Mouse (Mus musculus) limb, embryonic 10.5 days (tissue): ENCODE data around the gene Shld2. TPM values are rescaled to one million over a fixed set of nuclear protein-coding genes. Genes with fewer than 3 reads are reported as not detected.

Source experiments
- DNase-seq: peaks from one replicate; pipeline ENCODE4 v3.0.0-alpha.2; 2017; ENCODE audit warnings: low spot score
- H3K27ac ChIP-seq: fragments of 300-500 bp; sonication (generic); 2 replicates; pipeline ENCODE4 v1.5.1; 2016; ENCODE audit warnings: mild to moderate bottlenecking
- H3K27me3 ChIP-seq: fragments of 300-500 bp; sonication (generic); 2 replicates; pipeline ENCODE4 v1.6.1; 2016; ENCODE audit warnings: low read depth, mild to moderate bottlenecking; ENCODE audit not compliant: poor library complexity, severe bottlenecking
- H3K36me3 ChIP-seq: fragments of 300-500 bp; sonication (generic); 2 replicates; pipeline ENCODE4 v1.6.1; 2016; ENCODE audit warnings: mild to moderate bottlenecking, moderate library complexity
- H3K4me1 ChIP-seq: fragments of 300-500 bp; sonication (generic); 2 replicates; pipeline ENCODE4 v1.6.1; 2016
- H3K4me3 ChIP-seq: fragments of 300-500 bp; sonication (generic); 2 replicates; pipeline ENCODE4 v1.5.1; 2016; ENCODE audit warnings: mild to moderate bottlenecking, moderate library complexity
- H3K9me3 ChIP-seq: fragments of 300-500 bp; sonication (generic); replicated peaks from 2 replicates; pipeline ENCODE4 v1.6.1; 2016; ENCODE audit warnings: mild to moderate bottlenecking
- WGBS: fragments of 180-500 bp; shearing (Covaris S2); methylation state at CpG from one replicate; pipeline ENCODE4 v1.1.7; 2016; 5-methylcytosine and 5-hydroxymethylcytosine counted together
- polyA plus RNA-seq: library from polyadenylated mRNA; unstranded; fragments of >200 nt; fragmentation: Nextera tagmentation; extraction: Ambion mirVana; gene quantifications from 2 replicates; pipeline ENCODE4 v1.2.1, GENCODE M21; 2016

The Shld2 gene
- polyA plus RNA-seq, 1 experiment from 2014 or later = 9.6 TPM

DNA sequence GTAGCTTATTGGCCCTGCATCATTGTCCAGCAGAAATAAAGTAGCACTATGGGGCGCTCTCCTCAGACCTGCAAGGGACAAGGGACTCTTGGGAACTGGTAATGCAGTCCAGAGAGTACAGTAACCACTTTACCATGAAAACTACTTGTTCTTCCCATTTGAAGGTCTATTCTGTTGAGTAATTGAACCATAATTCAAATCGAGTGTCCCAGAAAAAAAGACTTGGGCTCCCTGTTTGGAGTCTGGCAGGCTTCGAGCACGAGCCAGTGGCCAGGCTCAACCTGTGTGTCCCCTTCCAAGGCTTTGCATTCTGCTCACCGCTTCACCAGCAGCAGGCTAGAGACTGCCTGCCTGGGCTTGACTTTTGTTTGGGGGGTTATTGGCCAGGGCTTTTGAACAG lies 34.1 kb upstream of the Shld2 start:
- H3K36me3 ChIP-seq = peaks cover 56% of the 10 kb centered on the region
- 92% methylated on average over 5 of the region's 5 CpGs for WGBS
- H3K4me3 ChIP-seq = no peak overlapping the region
- H3K27ac ChIP-seq = no peak overlapping the region
- H3K9me3 ChIP-seq = no peaks in the 10 kb centered on the region
- no peaks in the 10 kb centered on the region for H3K27me3 ChIP-seq
- no peaks in the 10 kb centered on the region for H3K4me1 ChIP-seq
- no peak for DNase-seq

DNA sequence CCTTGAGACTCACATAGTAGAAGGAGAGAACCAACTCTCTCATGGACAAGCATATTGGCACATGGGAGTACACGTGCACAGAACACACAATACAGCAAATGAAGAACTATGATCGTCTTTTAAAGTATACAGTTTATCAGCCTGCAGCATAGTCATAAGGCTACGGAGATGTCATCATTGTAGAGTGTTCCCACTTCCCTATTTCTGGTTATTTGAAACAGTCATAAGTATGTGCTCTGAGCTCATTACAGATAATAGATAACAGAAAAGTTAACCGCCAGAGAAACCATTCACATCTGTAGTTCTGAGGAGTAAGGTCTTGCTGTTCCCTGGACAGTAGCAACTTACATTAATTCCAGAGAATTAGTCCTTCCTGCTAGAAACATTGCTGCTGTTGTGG lies 32.8 kb upstream of the Shld2 start:
- Histone ChIP-seq H3K9me3 (no peaks in the 10 kb centered on the region), H3K4me1 (no peaks in the 10 kb centered on the region), H3K36me3 (peaks cover 67% of the 10 kb centered on the region), H3K27ac (no peak overlapping the region), H3K4me3 (no peak overlapping the region), H3K27me3 (no peaks in the 10 kb centered on the region)
- 94% methylated on average over 4 of the region's 4 CpGs for WGBS
- no peak for DNase-seq

DNA sequence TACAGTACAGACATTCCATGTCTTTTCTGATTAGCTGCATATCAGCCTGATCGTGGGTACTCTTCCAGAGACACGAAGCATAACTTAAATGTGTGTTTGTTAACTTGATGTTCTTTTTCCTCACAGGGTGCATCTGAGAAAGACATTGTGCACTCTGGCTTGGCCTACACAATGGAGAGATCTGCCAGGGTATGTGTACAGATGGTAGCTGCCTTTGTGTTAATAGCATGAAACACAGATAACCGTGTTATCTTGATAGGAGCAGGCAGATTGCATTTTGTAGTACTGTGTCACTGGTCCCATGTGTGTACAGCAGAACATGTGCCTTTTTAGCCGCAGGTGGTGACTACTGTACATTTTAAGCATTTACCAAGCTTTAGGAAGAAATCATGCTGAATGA lies 31.7 kb upstream of the Shld2 start:
- H3K27me3 ChIP-seq = no peaks in the 10 kb centered on the region
- H3K36me3 ChIP-seq = peaks cover 78% of the 10 kb centered on the region
- no peak for DNase-seq
- no peaks in the 10 kb centered on the region for H3K9me3 ChIP-seq
- H3K4me3 ChIP-seq = no peak overlapping the region
- H3K27ac ChIP-seq = no peak overlapping the region
- H3K4me1 ChIP-seq = no peaks in the 10 kb centered on the region
- WGBS = 91% methylated on average over 4 of the region's 4 CpGs

GRCm38 (mm10) chr14:34339446-34339845 lies 29.2 kb upstream of the Shld2 start:
- H3K9me3 ChIP-seq = no peaks in the 10 kb centered on the region
- DNase-seq = no peak
- peaks cover 94% of the 10 kb centered on the region for H3K36me3 ChIP-seq
- WGBS = 90% methylated on average over 1 of the region's 1 CpGs
- no peaks in the 10 kb centered on the region for H3K27me3 ChIP-seq
- H3K4me3 ChIP-seq = no peak overlapping the region
- H3K4me1 ChIP-seq = no peaks in the 10 kb centered on the region
- H3K27ac ChIP-seq = no peak overlapping the region

- 91% methylated on average over 5 of the region's 5 CpGs for WGBS
- H3K4me3 ChIP-seq = no peak overlapping the region
- no peaks in the 10 kb centered on the region for H3K9me3 ChIP-seq
- no peak for DNase-seq
- no peaks in the 10 kb centered on the region for H3K4me1 ChIP-seq
- no peaks in the 10 kb centered on the region for H3K27me3 ChIP-seq
- H3K36me3 ChIP-seq = peaks cover 88% of the 10 kb centered on the region
- no peak overlapping the region for H3K27ac ChIP-seq
These were observed 22.2 kb upstream of the Shld2 start for GRCm38 (mm10) chr14:34332476-34332875.

- Histone ChIP-seq H3K4me3 (no peak overlapping the region), H3K4me1 (no peaks in the 10 kb centered on the region), H3K27ac (no peak overlapping the region), H3K27me3 (no peaks in the 10 kb centered on the region), H3K36me3 (peaks cover 87% of the 10 kb centered on the region), H3K9me3 (no peaks in the 10 kb centered on the region)
- WGBS = 93% methylated on average over 3 of the region's 3 CpGs
- DNase-seq = no peak
These were observed 21.6 kb upstream of the Shld2 start for GRCm38 (mm10) chr14:34331886-34332285.

GRCm38 (mm10) chr14:34330657-34331158 lies 20.4 kb upstream of the Shld2 start:
- Histone ChIP-seq H3K36me3 (peaks cover 86% of the 10 kb centered on the region), H3K27me3 (no peaks in the 10 kb centered on the region), H3K4me1 (no peaks in the 10 kb centered on the region), H3K27ac (no peak overlapping the region), H3K9me3 (no peaks in the 10 kb centered on the region), H3K4me3 (no peak overlapping the region)
- WGBS = 91% methylated on average over 9 of the region's 9 CpGs
- DNase-seq = no peak

- Histone ChIP-seq H3K4me3 (no peak overlapping the region), H3K27me3 (no peaks in the 10 kb centered on the region), H3K27ac (no peak overlapping the region), H3K4me1 (no peaks in the 10 kb centered on the region), H3K36me3 (peaks cover 85% of the 10 kb centered on the region), H3K9me3 (no peaks in the 10 kb centered on the region)
- WGBS = 100% methylated on average over 1 of the region's 1 CpGs
- no peak for DNase-seq
These were observed 17.3 kb upstream of the Shld2 start for GRCm38 (mm10) chr14:34327618-34328017.

- H3K27ac ChIP-seq = no peak overlapping the region
- DNase-seq = no peak
- H3K9me3 ChIP-seq = no peaks in the 10 kb centered on the region
- H3K36me3 ChIP-seq = peaks cover 79% of the 10 kb centered on the region
- H3K4me1 ChIP-seq = no peaks in the 10 kb centered on the region
- no peak overlapping the region for H3K4me3 ChIP-seq
- H3K27me3 ChIP-seq = no peaks in the 10 kb centered on the region
- WGBS = 96% methylated on average over 3 of the region's 3 CpGs
These were observed 16.3 kb upstream of the Shld2 start for GRCm38 (mm10) chr14:34326606-34327005.

DNA sequence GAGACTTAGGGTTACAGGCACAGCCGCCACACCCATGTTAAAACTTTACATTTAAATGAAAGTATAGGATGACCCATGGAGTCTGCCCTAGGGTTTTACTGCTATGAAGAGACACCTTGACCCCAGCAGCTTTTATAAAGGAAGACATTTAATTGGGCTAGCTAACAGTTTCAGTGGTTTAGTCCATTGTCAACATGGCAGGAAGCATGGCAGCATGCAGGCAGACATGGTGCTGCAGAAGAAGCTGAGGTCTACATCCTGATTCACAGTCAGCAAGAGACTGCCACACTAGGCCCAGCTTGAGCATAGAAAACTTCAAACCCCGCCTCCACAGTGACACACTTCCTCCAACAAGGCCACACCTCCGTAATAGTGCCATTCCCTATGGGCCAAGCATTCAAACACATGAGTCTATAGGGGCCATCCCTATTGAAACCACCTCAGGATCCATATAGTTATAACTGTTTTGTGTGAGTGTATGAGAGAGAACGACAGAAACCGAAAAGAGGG lies 13.3 kb upstream of the Shld2 start:
- DNase-seq = no peak

DNA sequence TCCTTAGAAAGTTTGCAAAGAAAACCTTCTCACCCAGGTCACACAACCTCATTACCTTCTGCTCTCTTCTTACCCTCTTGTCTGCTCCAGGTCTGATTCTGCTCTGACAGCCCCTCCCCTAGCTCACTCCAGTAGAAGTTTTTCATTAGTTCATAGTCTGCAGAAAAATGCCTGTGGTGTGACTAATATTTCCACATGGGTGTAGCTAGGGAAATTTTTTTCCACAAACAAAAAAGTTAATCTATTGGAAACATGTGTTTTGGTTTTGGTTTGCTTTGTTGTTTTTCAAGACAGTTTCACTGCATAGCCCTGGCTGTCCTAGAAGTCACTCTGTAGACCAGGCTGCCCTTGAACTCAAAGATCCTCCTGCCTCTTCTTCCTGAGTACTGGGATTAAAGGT lies 7.8 kb upstream of the Shld2 start:
- Histone ChIP-seq H3K9me3 (no peaks in the 10 kb centered on the region), H3K36me3 (peaks cover 64% of the 10 kb centered on the region), H3K4me3 (no peak overlapping the region), H3K27ac (no peak overlapping the region), H3K27me3 (no peaks in the 10 kb centered on the region), H3K4me1 (peaks cover 3% of the 10 kb centered on the region)
- no peak for DNase-seq

More for the DNA sequence above, 13.3 kb upstream of the Shld2 start:
- Histone ChIP-seq H3K27ac (no peak overlapping the region), H3K36me3 (peaks cover 81% of the 10 kb centered on the region), H3K9me3 (no peaks in the 10 kb centered on the region), H3K27me3 (no peaks in the 10 kb centered on the region), H3K4me3 (no peak overlapping the region), H3K4me1 (no peaks in the 10 kb centered on the region)
- WGBS = 93% methylated on average over 5 of the region's 5 CpGs

DNA sequence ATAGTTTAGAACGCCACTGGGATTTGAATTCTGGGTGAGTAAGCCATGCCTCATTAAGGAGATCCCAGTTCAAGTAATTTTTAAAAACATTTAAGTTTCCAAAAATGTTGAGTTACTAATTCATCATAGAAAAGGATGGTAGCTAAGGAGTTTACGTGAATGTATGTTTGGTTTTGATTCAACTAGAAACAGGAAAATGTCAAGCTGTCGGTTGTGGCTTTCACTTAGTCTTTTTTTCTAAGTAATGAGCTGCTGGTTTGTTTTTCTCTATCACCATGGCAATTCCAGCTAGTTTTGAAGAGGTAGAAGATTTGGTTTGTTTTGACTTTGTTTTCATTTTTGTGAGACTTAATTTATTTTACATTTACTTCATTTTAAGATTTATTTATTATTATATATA lies 7.1 kb upstream of the Shld2 start:
- Histone ChIP-seq H3K4me3 (no peak overlapping the region), H3K36me3 (peaks cover 58% of the 10 kb centered on the region), H3K4me1 (peaks cover 9% of the 10 kb centered on the region), H3K9me3 (no peaks in the 10 kb centered on the region), H3K27ac (no peak overlapping the region), H3K27me3 (no peaks in the 10 kb centered on the region)
- WGBS = 96% methylated on average over 3 of the region's 3 CpGs
- DNase-seq = no peak

GRCm38 (mm10) chr14:34316346-34316745 lies 6.1 kb upstream of the Shld2 start:
- no peak overlapping the region for H3K4me3 ChIP-seq
- H3K9me3 ChIP-seq = no peaks in the 10 kb centered on the region
- H3K27ac ChIP-seq = no peak overlapping the region
- no peak for DNase-seq
- WGBS = 91% methylated on average over 2 of the region's 2 CpGs
- peaks cover 53% of the 10 kb centered on the region for H3K36me3 ChIP-seq
- H3K4me1 ChIP-seq = peaks cover 18% of the 10 kb centered on the region
- no peaks in the 10 kb centered on the region for H3K27me3 ChIP-seq

DNA sequence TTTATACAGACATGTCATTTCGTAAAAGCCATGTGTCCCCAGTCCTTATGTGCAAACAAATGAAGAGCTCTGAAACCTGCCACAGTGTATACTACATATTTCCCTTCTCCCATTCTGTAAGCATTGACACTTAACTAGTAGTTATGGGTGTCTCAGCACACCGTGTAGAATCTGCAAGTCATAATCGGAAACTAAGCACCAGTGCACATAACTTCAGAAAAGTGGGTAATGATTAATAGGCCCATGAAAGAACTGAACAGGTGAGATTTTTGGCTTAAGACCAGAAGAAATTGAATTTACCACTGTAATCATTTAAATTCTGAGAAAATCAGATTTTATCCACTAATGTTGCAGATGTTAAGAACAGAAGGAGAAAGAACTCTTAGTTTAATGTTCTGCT lies 4.5 kb upstream of the Shld2 start:
- H3K9me3 ChIP-seq = no peaks in the 10 kb centered on the region
- 94% methylated on average over 3 of the region's 3 CpGs for WGBS
- no peak for DNase-seq
- H3K27ac ChIP-seq = no peak overlapping the region
- H3K4me3 ChIP-seq = no peak overlapping the region
- H3K27me3 ChIP-seq = no peaks in the 10 kb centered on the region
- peaks cover 18% of the 10 kb centered on the region for H3K4me1 ChIP-seq
- peaks cover 37% of the 10 kb centered on the region for H3K36me3 ChIP-seq
